Mouse (Mus musculus): ENCODE results near the gene Lsm4. TPM values are rescaled to one million over a fixed set of nuclear protein-coding genes. Genes with fewer than 3 reads are reported as not detected.

The Lsm4 gene
- polyA plus RNA-seq, 1 experiment from 2014 or later = 308 TPM

DNA sequence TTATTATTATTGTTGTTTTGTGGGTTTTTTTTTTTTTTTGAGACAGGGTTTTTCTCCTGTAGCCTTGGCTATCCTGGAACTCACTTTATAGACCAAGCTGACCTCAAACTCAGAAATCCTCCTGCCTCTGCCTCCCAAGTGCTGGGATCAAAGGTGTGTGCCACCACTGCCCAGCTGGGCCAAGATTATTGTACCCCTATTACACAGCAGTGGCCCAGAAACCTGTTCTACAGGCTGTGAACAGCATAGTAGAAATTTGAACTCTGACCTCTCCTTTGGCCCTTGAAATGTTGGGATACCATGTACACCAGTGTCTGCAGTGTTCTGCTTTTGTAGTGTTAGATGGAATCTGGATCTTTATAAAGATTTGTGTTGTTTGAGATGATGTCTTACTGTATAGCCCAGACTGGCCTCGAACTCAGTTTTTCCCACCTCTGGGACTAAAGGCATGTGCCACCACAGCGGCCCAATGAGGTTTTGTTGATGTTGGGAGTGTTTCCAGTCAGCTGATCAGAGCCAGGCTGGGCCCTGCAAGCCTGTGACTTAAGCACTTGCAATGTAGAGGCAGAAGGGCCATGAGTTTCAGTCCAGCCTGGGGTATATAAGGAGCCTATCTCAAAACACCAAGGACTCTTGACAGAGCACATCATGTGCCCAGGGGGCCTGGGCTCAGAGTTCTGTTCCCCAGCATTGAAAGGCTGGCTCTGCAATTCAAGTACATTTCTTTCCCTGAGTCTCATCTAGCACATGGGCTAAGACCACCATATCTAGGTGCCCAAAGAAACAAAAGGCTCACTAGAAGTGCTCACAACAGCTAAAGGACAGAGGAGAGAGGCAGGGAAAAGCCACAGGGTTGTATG lies 29.2 kb downstream of the Lsm4 start:
- H3K9me3 ChIP-seq (replicated peaks; ENCODE audit: control insufficient read depth, low read length) = no peaks in the 10 kb centered on the region
- peaks cover 21% of the 10 kb centered on the region for H3K4me1 ChIP-seq (ENCODE audit: control insufficient read depth, insufficient read depth, low read length)
- no peaks in the 10 kb centered on the region for H3K27me3 ChIP-seq (ENCODE audit: control insufficient read depth, insufficient read depth, low read length)
- no peak overlapping the region for H3K27ac ChIP-seq (ENCODE audit: low read depth, low read length)
- ATAC-seq (replicated peaks; ENCODE audit: insufficient number of reproducible peaks, low FRiP score, low TSS enrichment) = no peak
- peak overlapping the region; percentile 6; the same call in 1 of the 2 replicates for H3K4me2 ChIP-seq
- H3K9ac ChIP-seq (ENCODE audit: low read depth, low read length) = no peak overlapping the region
- no peak overlapping the region for H3K4me3 ChIP-seq (ENCODE audit: low read depth, low read length)
- 77% methylated on average over 2 of the region's 2 CpGs for WGBS (ENCODE audit: insufficient replicate concordance)
- no peaks in the 10 kb centered on the region; the same call in 1 of the 2 replicates for H3K36me3 ChIP-seq (ENCODE audit: control insufficient read depth, insufficient read depth, low read length)

GRCm38 (mm10) chr8:70702842-70703182 lies 29.8 kb downstream of the Lsm4 start:
- no peak for ATAC-seq (replicated peaks; ENCODE audit: insufficient number of reproducible peaks, low FRiP score, low TSS enrichment)
- no peak overlapping the region for H3K4me3 ChIP-seq (ENCODE audit: low read depth, low read length)
- no peaks in the 10 kb centered on the region; the same call in 1 of the 2 replicates for H3K36me3 ChIP-seq (ENCODE audit: control insufficient read depth, insufficient read depth, low read length)
- 74% methylated on average over 3 of the region's 3 CpGs for WGBS (ENCODE audit: insufficient replicate concordance)
- H3K27ac ChIP-seq (ENCODE audit: low read depth, low read length) = no peak overlapping the region
- no peak overlapping the region for H3K4me2 ChIP-seq
- H3K4me1 ChIP-seq (ENCODE audit: control insufficient read depth, insufficient read depth, low read length) = peaks cover 15% of the 10 kb centered on the region
- H3K27me3 ChIP-seq (ENCODE audit: control insufficient read depth, insufficient read depth, low read length) = no peaks in the 10 kb centered on the region
- no peak overlapping the region for H3K9ac ChIP-seq (ENCODE audit: low read depth, low read length)
- H3K9me3 ChIP-seq (replicated peaks; ENCODE audit: control insufficient read depth, low read length) = no peaks in the 10 kb centered on the region

DNA sequence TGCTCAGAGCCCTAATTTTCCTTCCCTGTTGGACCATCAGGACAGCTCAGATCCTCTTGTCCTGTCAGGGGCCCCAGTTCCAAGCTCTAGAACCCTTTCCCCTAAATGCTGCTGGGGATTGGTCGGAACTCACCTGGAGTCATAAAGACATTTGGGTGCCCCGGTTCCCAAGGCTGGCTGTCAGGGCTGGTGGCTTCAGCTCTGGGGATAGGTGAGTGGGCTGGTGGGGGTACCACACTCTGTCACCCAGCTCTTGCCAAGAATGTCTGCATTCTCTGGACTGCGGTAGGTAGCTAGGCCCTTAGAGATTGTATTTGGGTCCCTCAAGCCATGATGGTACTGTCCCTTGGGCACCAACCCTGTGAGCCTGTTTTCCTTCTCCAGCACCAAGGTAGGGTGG lies 30.2 kb downstream of the Lsm4 start, which contains the start of gene Iqcn:
Iqcn (plus strand) TSS at position 171 of the 400 bp plus-strand sequence.
- H3K27ac ChIP-seq (ENCODE audit: low read depth, low read length) = no peak within 1 kb of the TSS
- H3K27me3 ChIP-seq (ENCODE audit: control insufficient read depth, insufficient read depth, low read length) = no peaks in the 10 kb centered on the region; the same call in 1 of the 2 replicates
- no peak within 1 kb of the TSS for H3K9ac ChIP-seq (ENCODE audit: low read depth, low read length)
- H3K4me1 ChIP-seq (ENCODE audit: control insufficient read depth, insufficient read depth, low read length) = peaks cover 10% of the 10 kb centered on the region
- no peak within 1 kb of the TSS for H3K4me3 ChIP-seq (ENCODE audit: low read depth, low read length)
- ATAC-seq (replicated peaks; ENCODE audit: insufficient number of reproducible peaks, low FRiP score, low TSS enrichment) = no peak
- no peaks in the 10 kb centered on the region for H3K9me3 ChIP-seq (replicated peaks; ENCODE audit: control insufficient read depth, low read length)
- WGBS (ENCODE audit: insufficient replicate concordance) = 80% methylated on average over 3 of the region's 3 CpGs
- no peaks in the 10 kb centered on the region; the same call in 1 of the 2 replicates for H3K36me3 ChIP-seq (ENCODE audit: control insufficient read depth, insufficient read depth, low read length)
- peak within 1 kb of the TSS; percentile 6; the same call in 1 of the 2 replicates for H3K4me2 ChIP-seq

GRCm38 (mm10) chr8:70708281-70708680 lies 35.2 kb downstream of the Lsm4 start:
- no peak overlapping the region for H3K9ac ChIP-seq (ENCODE audit: low read depth, low read length)
- H3K4me2 ChIP-seq = no peak overlapping the region
- ATAC-seq (replicated peaks; ENCODE audit: insufficient number of reproducible peaks, low FRiP score, low TSS enrichment) = no peak
- H3K27me3 ChIP-seq (ENCODE audit: control insufficient read depth, insufficient read depth, low read length) = peaks cover 5% of the 10 kb centered on the region
- no peaks in the 10 kb centered on the region for H3K9me3 ChIP-seq (replicated peaks; ENCODE audit: control insufficient read depth, low read length)
- H3K27ac ChIP-seq (ENCODE audit: low read depth, low read length) = no peak overlapping the region
- no peaks in the 10 kb centered on the region; the same call in 1 of the 2 replicates for H3K36me3 ChIP-seq (ENCODE audit: control insufficient read depth, insufficient read depth, low read length)
- no peaks in the 10 kb centered on the region for H3K4me1 ChIP-seq (ENCODE audit: control insufficient read depth, insufficient read depth, low read length)
- WGBS (ENCODE audit: insufficient replicate concordance) = 86% methylated on average over 14 of the region's 14 CpGs
- no peak overlapping the region for H3K4me3 ChIP-seq (ENCODE audit: low read depth, low read length)

DNA sequence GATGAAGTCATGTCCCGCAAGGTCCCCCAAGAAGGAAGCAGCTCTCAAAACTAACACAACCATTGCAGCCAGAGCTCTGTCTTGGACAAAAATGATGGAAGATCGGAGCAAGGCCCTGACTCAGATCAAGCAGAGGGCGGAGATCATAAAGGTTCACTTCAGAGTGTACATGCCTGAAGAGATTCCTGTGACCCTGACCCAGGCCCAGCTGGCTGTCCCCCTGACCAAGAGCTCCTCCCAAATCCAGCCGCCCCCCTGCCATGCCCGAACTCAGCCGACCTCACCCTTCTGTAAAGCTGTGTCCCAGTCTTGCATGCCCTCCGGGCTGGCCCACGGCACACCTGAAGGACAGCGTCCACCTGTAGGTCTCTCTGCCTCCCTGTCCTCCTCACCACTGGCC lies 36.7 kb downstream of the Lsm4 start:
- WGBS (ENCODE audit: insufficient replicate concordance) = 80% methylated on average over 9 of the region's 9 CpGs
- no peak for ATAC-seq (replicated peaks; ENCODE audit: insufficient number of reproducible peaks, low FRiP score, low TSS enrichment)
- Histone ChIP-seq H3K36me3 (ENCODE audit: control insufficient read depth, insufficient read depth, low read length) (no peaks in the 10 kb centered on the region), H3K4me3 (ENCODE audit: low read depth, low read length) (no peak overlapping the region), H3K9me3 (replicated peaks; ENCODE audit: control insufficient read depth, low read length) (no peaks in the 10 kb centered on the region), H3K9ac (ENCODE audit: low read depth, low read length) (no peak overlapping the region), H3K27me3 (ENCODE audit: control insufficient read depth, insufficient read depth, low read length) (peaks cover 5% of the 10 kb centered on the region), H3K27ac (ENCODE audit: low read depth, low read length) (no peak overlapping the region), H3K4me1 (ENCODE audit: control insufficient read depth, insufficient read depth, low read length) (no peaks in the 10 kb centered on the region), H3K4me2 (no peak overlapping the region)

- H3K4me3 ChIP-seq (ENCODE audit: low read depth, low read length) = no peak overlapping the region
- WGBS (ENCODE audit: insufficient replicate concordance) = 87% methylated on average over 1 of the region's 1 CpGs
- peaks cover 5% of the 10 kb centered on the region for H3K27me3 ChIP-seq (ENCODE audit: control insufficient read depth, insufficient read depth, low read length)
- H3K36me3 ChIP-seq (ENCODE audit: control insufficient read depth, insufficient read depth, low read length) = no peaks in the 10 kb centered on the region
- no peaks in the 10 kb centered on the region for H3K4me1 ChIP-seq (ENCODE audit: control insufficient read depth, insufficient read depth, low read length)
- no peak overlapping the region for H3K4me2 ChIP-seq
- H3K27ac ChIP-seq (ENCODE audit: low read depth, low read length) = no peak overlapping the region
- H3K9me3 ChIP-seq (replicated peaks; ENCODE audit: control insufficient read depth, low read length) = no peaks in the 10 kb centered on the region
- no peak for ATAC-seq (replicated peaks; ENCODE audit: insufficient number of reproducible peaks, low FRiP score, low TSS enrichment)
- no peak overlapping the region for H3K9ac ChIP-seq (ENCODE audit: low read depth, low read length)
Measured at GRCm38 (mm10) chr8:70710296-70710695, 37.2 kb downstream of the Lsm4 start.

- Histone ChIP-seq H3K27me3 (ENCODE audit: control insufficient read depth, insufficient read depth, low read length) (peaks cover 7% of the 10 kb centered on the region), H3K4me3 (ENCODE audit: low read depth, low read length) (no peak overlapping the region), H3K4me1 (ENCODE audit: control insufficient read depth, insufficient read depth, low read length) (no peaks in the 10 kb centered on the region), H3K36me3 (ENCODE audit: control insufficient read depth, insufficient read depth, low read length) (no peaks in the 10 kb centered on the region), H3K27ac (ENCODE audit: low read depth, low read length) (no peak overlapping the region), H3K4me2 (no peak overlapping the region), H3K9ac (ENCODE audit: low read depth, low read length) (no peak overlapping the region), H3K9me3 (replicated peaks; ENCODE audit: control insufficient read depth, low read length) (no peaks in the 10 kb centered on the region)
- 82% methylated on average over 11 of the region's 11 CpGs for WGBS (ENCODE audit: insufficient replicate concordance)
- ATAC-seq (replicated peaks; ENCODE audit: insufficient number of reproducible peaks, low FRiP score, low TSS enrichment) = no peak
Measured at GRCm38 (mm10) chr8:70711041-70711440, 38.0 kb downstream of the Lsm4 start.

DNA sequence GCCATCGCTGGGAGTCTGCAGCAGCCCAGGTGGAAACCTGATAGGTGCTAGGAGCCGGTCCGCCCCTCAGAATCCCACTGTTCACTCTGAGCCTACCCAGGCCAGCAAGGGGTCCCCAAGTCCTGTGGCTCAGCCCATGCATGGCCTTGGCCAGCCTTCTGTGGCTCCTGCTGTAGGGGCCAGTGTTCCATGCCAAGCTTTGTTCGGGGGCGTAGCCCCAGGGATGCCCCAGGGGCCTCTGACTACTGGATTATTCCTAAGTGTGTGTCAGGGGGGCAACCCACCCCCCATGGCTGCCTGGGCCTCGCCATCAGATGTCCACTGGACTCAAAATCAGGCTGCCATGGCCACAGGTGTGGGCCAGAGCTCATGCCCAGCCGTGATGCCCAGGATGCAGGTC lies 40.9 kb downstream of the Lsm4 start:
- no peaks in the 10 kb centered on the region for H3K36me3 ChIP-seq (ENCODE audit: control insufficient read depth, insufficient read depth, low read length)
- no peak overlapping the region for H3K4me2 ChIP-seq
- WGBS (ENCODE audit: insufficient replicate concordance) = 68% methylated on average over 7 of the region's 7 CpGs
- no peaks in the 10 kb centered on the region for H3K4me1 ChIP-seq (ENCODE audit: control insufficient read depth, insufficient read depth, low read length)
- H3K9me3 ChIP-seq (replicated peaks; ENCODE audit: control insufficient read depth, low read length) = no peaks in the 10 kb centered on the region
- no peak overlapping the region for H3K4me3 ChIP-seq (ENCODE audit: low read depth, low read length)
- H3K27me3 ChIP-seq (ENCODE audit: control insufficient read depth, insufficient read depth, low read length) = peaks cover 24% of the 10 kb centered on the region
- H3K27ac ChIP-seq (ENCODE audit: low read depth, low read length) = no peak overlapping the region
- H3K9ac ChIP-seq (ENCODE audit: low read depth, low read length) = no peak overlapping the region
- no peak for ATAC-seq (replicated peaks; ENCODE audit: insufficient number of reproducible peaks, low FRiP score, low TSS enrichment)

- no peak for ATAC-seq (replicated peaks; ENCODE audit: insufficient number of reproducible peaks, low FRiP score, low TSS enrichment)
- no peak overlapping the region for H3K4me3 ChIP-seq (ENCODE audit: low read depth, low read length)
- H3K4me1 ChIP-seq (ENCODE audit: control insufficient read depth, insufficient read depth, low read length) = no peaks in the 10 kb centered on the region
- no peaks in the 10 kb centered on the region for H3K9me3 ChIP-seq (replicated peaks; ENCODE audit: control insufficient read depth, low read length)
- H3K36me3 ChIP-seq (ENCODE audit: control insufficient read depth, insufficient read depth, low read length) = no peaks in the 10 kb centered on the region
- no peak overlapping the region for H3K27ac ChIP-seq (ENCODE audit: low read depth, low read length)
- 60% methylated on average over 2 of the region's 2 CpGs for WGBS (ENCODE audit: insufficient replicate concordance)
- H3K4me2 ChIP-seq = no peak overlapping the region
- H3K9ac ChIP-seq (ENCODE audit: low read depth, low read length) = no peak overlapping the region
- H3K27me3 ChIP-seq (ENCODE audit: control insufficient read depth, insufficient read depth, low read length) = peaks cover 26% of the 10 kb centered on the region
Measured at GRCm38 (mm10) chr8:70715086-70715485, 42.0 kb downstream of the Lsm4 start.

All from heart, embryonic 11.5 days (tissue).